Mouse (Mus musculus) ES-E14 (cell line): ENCODE data around the gene Akr1c13.

ENCODE experiments used
- CHD2 ChIP-seq: IDR thresholded peaks from 2 replicates; pipeline ENCODE4 v1.6.1; 2014; ENCODE audit warnings: mild to moderate bottlenecking, low read depth, low read length, inconsistent platforms
- HCFC1 ChIP-seq: IDR thresholded peaks from 2 replicates; pipeline ENCODE4 v1.6.1; 2012; ENCODE audit warnings: low read length, inconsistent platforms, borderline replicate concordance; ENCODE audit not compliant: insufficient read depth
- MAFK ChIP-seq: IDR thresholded peaks from 2 replicates; pipeline ENCODE4 v1.6.1; 2014; ENCODE audit warnings: mild to moderate bottlenecking, low read depth, low read length, inconsistent platforms; ENCODE audit not compliant: insufficient read depth
- ZC3H11A ChIP-seq: IDR thresholded peaks from 2 replicates; pipeline ENCODE4 v1.6.1; 2012; ENCODE audit warnings: low read depth, mild to moderate bottlenecking, inconsistent platforms, low read length, borderline replicate concordance

- TF ChIP-seq HCFC1 (no peak), MAFK (no peak), CHD2 (no peak), ZC3H11A (no peak)
Observed at GRCm38 (mm10) chr13:4144261-4144660, 46.7 kb upstream of the Akr1c13 start.
